Mouse (Mus musculus): ENCODE results near the gene Surf6.

Surf6 gene

GRCm38 (mm10) chr2:26902467-26903220 lies at the start of gene Surf6:
Surf6 (minus strand) TSS chr2:26902879.
- in situ Hi-C loops (cut with MseI, MboI) = loop anchor here in 1 of 2 experiments (10.0 kb wide), 1 partner anchor 258 kb away; no protein-coding TSS in a partner anchor

- in situ Hi-C loops (cut with MseI, MboI) = no loop called here
Measured at GRCm38 (mm10) chr2:26952193-26952592, 49.5 kb upstream of the Surf6 start.

GRCm38 (mm10) chr2:26951346-26951905 lies 48.7 kb upstream of the Surf6 start:
- in situ Hi-C loops (cut with MseI, MboI) = no loop called here

GRCm38 (mm10) chr2:26950411-26950810 lies 47.7 kb upstream of the Surf6 start:
- in situ Hi-C loops (cut with MseI, MboI) = no loop called here

- in situ Hi-C loops (cut with MseI, MboI) = no loop called here
Measured at GRCm38 (mm10) chr2:26943253-26943652, 40.6 kb upstream of the Surf6 start.

- in situ Hi-C loops (cut with MseI, MboI) = no loop called here
Measured at GRCm38 (mm10) chr2:26941539-26941938, 38.9 kb upstream of the Surf6 start.

GRCm38 (mm10) chr2:26936425-26936824 lies 33.7 kb upstream of the Surf6 start:
- in situ Hi-C loops (cut with MseI, MboI) = no loop called here

- in situ Hi-C loops (cut with MseI, MboI) = no loop called here
Measured at GRCm38 (mm10) chr2:26935286-26935685, 32.6 kb upstream of the Surf6 start.

- in situ Hi-C loops (cut with MseI, MboI) = no loop called here
Measured at GRCm38 (mm10) chr2:26933304-26934055, 30.8 kb upstream of the Surf6 start, which contains the start of the genes Surf4 and Stkld1. Surf4 (minus strand) TSS chr2:26933928. Stkld1 (plus strand) TSS chr2:26934047.

GRCm38 (mm10) chr2:26932473-26933303 lies 30.0 kb upstream of the Surf6 start:
- in situ Hi-C loops (cut with MseI, MboI) = no loop called here

- in situ Hi-C loops (cut with MseI, MboI) = no loop called here
Measured at GRCm38 (mm10) chr2:26930390-26930789, 27.7 kb upstream of the Surf6 start.

GRCm38 (mm10) chr2:26927745-26928476 lies 25.2 kb upstream of the Surf6 start:
- in situ Hi-C loops (cut with MseI, MboI) = loop anchor here in 1 of 2 experiments (5.0 kb wide), 1 partner anchor 104 kb away; no protein-coding TSS in a partner anchor

GRCm38 (mm10) chr2:26921784-26922183 lies 19.1 kb upstream of the Surf6 start:
- in situ Hi-C loops (cut with MseI, MboI) = no loop called here

- in situ Hi-C loops (cut with MseI, MboI) = no loop called here
Measured at GRCm38 (mm10) chr2:26920190-26920855, 17.6 kb upstream of the Surf6 start.

GRCm38 (mm10) chr2:26919684-26920083 lies 17.0 kb upstream of the Surf6 start:
- in situ Hi-C loops (cut with MseI, MboI) = no loop called here

- in situ Hi-C loops (cut with MseI, MboI) = no loop called here
Measured at GRCm38 (mm10) chr2:26916738-26917137, 14.1 kb upstream of the Surf6 start.

GRCm38 (mm10) chr2:26915927-26916728 lies 13.4 kb upstream of the Surf6 start, which contains the start of the genes Surf2 and Surf1:
Surf2 (plus strand) TSS chr2:26916367.
Surf1 (minus strand) TSS chr2:26916530.
- in situ Hi-C loops (cut with MseI, MboI) = no loop called here

- in situ Hi-C loops (cut with MseI, MboI) = no loop called here
Measured at GRCm38 (mm10) chr2:26914148-26914941, 11.7 kb upstream of the Surf6 start.
